Mouse (Mus musculus): Measurements from ENCODE around the gene Il22ra1.

Il22ra1 gene

GRCm38 (mm10) chr4:135736903-135737302, 8.9 kb downstream of the Il22ra1 start:
- DNase-seq = no peak

GRCm38 (mm10) chr4:135738237-135738636, 10.3 kb downstream of the Il22ra1 start:
- no peak for DNase-seq

- no peak for DNase-seq
These were observed 11.2 kb downstream of the Il22ra1 start for GRCm38 (mm10) chr4:135739148-135739547.

DNA sequence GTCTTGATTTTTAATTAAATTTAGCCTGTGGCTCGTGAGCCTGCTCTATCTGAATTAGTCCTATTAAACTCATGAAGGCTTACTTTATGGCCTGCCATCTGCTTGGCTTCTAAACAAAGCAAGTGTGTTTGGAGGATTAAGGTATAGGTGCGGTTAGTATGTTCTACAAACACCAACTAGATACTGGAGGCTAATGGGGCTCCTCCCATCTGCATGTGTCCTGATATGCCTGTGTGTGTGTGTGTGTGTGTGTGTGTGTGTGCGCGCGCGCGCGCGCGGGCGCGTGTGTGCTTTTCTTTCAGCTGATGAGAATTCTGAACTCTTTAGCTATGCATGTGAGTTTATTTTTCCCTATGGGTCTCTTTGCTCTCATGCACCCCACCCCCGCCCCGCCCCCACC, 11.7 kb downstream of the Il22ra1 start:
- no peak for DNase-seq

GRCm38 (mm10) chr4:135743520-135743919, 15.5 kb downstream of the Il22ra1 start:
- no peak for DNase-seq

- no peak for DNase-seq
These were observed 16.9 kb downstream of the Il22ra1 start for GRCm38 (mm10) chr4:135744726-135745448.

GRCm38 (mm10) chr4:135745613-135746012, 17.6 kb downstream of the Il22ra1 start:
- no peak for DNase-seq

GRCm38 (mm10) chr4:135750896-135751295, 22.9 kb downstream of the Il22ra1 start:
- DNase-seq = no peak

DNA sequence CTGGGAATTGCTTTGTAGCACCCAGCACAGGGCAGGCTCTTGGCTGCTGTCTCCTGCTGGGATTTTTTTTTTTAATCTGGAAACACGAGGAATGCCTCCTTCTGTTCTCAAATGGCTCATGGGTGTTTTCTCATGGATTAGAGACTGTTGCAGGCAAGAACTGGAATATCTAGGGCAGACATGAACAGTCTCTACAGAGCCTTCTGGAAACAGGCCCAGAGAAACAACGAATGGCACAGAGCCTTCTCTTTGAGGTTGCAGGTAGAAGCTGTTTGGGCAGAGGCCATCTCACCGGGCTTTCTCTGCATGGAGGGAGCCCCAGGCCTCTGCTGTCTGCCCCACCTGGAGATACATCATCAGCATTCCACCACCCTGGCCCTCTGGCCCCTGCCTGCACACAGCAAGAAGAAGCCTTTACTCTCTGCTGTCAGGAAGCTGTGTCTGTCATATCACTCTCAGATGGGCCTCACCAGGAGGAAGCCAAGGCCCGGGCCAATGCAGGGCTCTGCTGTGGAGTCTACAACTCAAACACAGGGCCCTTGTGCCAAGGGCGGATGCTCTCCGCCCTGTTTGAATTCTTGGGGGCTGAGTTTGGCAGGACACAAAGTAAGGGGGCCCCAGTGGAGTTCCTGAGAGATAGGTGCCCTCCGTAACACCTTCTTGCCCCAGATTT, 24.3 kb downstream of the Il22ra1 start:
- DNase-seq = no peak

DNA sequence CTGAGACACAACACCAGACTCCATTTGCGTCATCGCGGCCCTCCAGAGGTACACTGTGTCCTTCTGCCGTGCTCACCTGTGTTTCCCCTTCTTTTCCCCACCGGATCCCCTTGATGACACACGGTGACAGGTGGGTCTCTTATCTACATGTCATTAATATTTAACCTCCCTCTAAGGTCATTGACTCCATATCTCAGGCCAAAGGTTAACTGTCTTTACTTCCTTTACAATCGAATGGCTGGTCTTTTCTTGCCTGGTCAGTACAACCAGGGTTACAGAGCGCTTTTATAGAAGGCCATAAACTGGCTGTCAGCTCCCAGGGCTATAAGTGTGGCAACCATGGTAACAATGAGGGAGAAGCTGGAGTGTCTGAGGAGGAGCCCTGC, 24.8 kb downstream of the Il22ra1 start:
- DNase-seq = no peak

GRCm38 (mm10) chr4:135758331-135758730, 30.4 kb downstream of the Il22ra1 start:
- no peak for DNase-seq

DNA sequence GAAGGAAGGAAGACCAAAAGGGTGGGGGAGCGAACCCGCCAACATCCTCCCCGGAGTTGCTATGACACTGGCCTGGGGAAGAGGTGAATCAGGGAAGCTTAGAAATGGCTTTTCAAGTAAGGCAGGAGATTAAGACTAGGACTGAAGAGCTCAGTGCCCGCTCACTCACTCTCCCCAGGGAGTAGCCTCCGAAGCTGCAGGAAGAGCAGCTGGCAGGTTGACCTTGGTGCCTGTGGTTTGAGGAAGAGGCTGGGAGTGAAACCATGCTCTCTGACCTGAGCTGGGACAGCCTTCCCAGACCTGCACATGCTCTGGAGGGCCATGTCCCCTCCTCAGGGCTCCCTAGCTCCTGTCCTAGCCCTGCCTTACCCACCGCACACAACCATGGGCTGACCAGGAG, 30.9 kb downstream of the Il22ra1 start:
- DNase-seq = no peak

GRCm38 (mm10) chr4:135759356-135759976, 31.5 kb downstream of the Il22ra1 start, which contains the start of gene Myom3:
Myom3 (plus strand) TSS chr4:135759715.
- DNase-seq = no peak

- DNase-seq = no peak
These were observed 33.1 kb downstream of the Il22ra1 start for GRCm38 (mm10) chr4:135761048-135761447.

- no peak for DNase-seq
These were observed 33.6 kb downstream of the Il22ra1 start for GRCm38 (mm10) chr4:135761569-135761968.

DNA sequence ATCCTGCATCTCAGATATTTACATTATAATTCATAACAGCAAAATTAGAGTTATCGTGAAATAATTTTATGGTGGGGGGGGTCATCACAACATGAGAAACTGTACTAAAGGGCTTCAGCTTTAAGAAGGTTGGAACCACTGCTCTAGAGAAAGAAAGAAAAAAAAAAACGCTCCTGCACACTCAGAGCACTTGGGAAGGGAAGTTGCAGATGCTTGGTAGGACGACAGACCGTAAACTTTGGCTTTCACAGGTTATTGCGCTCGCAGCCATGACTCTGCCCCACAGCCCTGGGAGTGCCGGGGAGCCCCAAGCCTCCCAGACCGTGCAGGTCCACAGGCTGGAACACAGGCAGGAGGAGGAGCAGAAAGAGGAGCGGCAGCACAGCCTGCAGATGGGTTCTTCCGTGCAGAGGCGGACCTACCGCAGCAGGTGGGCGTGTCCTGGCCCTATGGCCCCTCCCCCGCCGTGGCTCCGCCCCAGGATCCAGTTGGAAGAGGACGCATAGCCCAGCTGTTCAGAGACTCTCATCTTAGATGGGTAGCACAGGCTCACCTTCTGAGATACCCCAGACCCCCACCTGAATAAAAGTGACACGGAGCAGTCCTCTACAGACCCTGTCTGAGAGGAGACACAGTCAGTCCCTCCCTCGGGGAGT, 34.4 kb downstream of the Il22ra1 start:
- peak; percentile 74 to 83 for DNase-seq

DNA sequence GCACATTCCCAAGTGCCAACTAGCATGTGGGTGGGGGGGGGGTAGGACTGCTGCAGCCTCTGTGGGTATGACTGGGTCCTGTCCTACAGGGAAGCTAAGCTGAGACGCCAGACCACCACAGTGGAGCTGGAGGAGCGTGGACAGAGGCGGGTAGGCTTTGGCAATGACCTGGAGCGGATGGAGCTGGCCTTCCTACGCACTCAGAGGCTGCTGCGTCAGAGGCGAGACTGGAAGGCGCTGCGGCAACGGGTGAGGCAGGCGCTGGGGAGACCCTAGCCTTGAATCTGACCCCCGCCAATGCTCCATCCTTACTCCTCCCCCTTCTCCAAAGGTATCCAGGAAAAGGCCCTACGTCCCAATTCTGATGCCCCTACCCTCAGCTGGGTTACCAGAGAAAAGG, 36.7 kb downstream of the Il22ra1 start:
- DNase-seq = no peak

DNA sequence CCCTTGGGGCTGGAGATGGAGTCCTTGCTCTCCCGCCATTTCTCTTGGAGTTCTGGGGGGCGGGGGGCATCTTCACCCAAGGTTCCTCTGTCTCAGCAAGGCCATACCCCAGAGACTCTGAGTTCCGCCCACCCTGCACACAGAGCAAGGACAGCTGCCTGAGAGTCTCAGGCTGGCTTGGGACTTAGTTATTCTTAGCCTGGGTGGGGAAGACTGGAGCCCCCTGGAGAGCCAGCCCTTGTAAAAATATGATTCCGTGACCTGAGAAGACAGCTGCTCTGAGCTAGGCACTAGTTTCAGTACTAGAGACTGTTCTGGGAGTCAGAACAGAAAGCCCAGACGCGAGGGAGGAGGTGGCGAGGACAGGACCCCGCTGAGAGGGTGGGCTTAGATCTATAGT, 37.7 kb downstream of the Il22ra1 start:
- DNase-seq = no peak

- no peak for DNase-seq
These were observed 39.0 kb downstream of the Il22ra1 start for GRCm38 (mm10) chr4:135766976-135767375.

GRCm38 (mm10) chr4:135768572-135769526, 40.9 kb downstream of the Il22ra1 start:
- peak in 1 of 2 experiments; percentile 46 for DNase-seq

- no peak for DNase-seq
These were observed 42.8 kb downstream of the Il22ra1 start for GRCm38 (mm10) chr4:135770611-135771305.

DNA sequence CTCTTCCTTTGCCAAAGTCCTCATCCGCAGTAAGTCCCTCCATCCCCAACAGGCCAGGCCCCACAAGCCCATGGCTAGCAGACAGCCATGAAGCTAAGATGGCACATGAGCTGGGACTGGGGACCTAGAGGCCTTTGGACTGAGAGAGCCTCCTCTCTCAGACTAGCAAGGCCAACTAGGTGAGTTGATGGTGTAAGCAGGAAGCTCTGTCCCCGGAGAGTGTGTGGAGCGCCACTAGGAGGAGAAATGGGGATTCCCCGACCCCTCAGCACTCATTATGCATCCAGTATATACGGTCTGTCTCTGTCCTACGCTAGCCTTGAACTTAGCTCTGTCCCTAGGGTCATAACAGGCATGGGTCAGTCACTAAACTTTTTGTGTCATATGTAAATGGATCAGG, 43.6 kb downstream of the Il22ra1 start:
- no peak for DNase-seq
